Mouse (Mus musculus) liver, embryonic 16.5 days (tissue): ENCODE data around the gene Fam228b. TPM values are rescaled to one million over a fixed set of nuclear protein-coding genes. Genes with fewer than 3 reads are reported as not detected.

Experiments used
- ATAC-seq: fragments of 200-750 bp; cut with Nextera tagmentation; 2 replicates; pipeline ENCODE4 v1.8.0; 2017; ENCODE audit warnings: low read depth, mild to moderate bottlenecking, moderate number of reproducible peaks, moderate library complexity
- H3K27ac ChIP-seq: fragments of 300-500 bp; sonication (generic); 2 replicates; pipeline ENCODE4 v1.5.1; 2014; ENCODE audit warnings: mild to moderate bottlenecking, low read length
- H3K27me3 ChIP-seq: fragments of 300-500 bp; sonication (generic); 2 replicates; pipeline ENCODE4 v1.6.1; 2014; ENCODE audit warnings: low read depth, low read length, mixed read lengths; ENCODE audit not compliant: control insufficient read depth, insufficient read depth
- H3K36me3 ChIP-seq: fragments of 300-500 bp; sonication (generic); 2 replicates; pipeline ENCODE4 v1.6.1; 2014; ENCODE audit warnings: mild to moderate bottlenecking; ENCODE audit not compliant: control insufficient read depth, insufficient read depth
- H3K4me1 ChIP-seq: fragments of 300-500 bp; sonication (generic); 2 replicates; pipeline ENCODE4 v1.6.1; 2014; ENCODE audit warnings: low read depth, low read length, mixed read lengths; ENCODE audit not compliant: control insufficient read depth
- H3K4me2 ChIP-seq: fragments of 300-500 bp; sonication (generic); 2 replicates; pipeline ENCODE4 v1.6.1; 2014; ENCODE audit warnings: low read depth, low read length, mixed read lengths
- H3K4me3 ChIP-seq: fragments of 300-500 bp; sonication (generic); 2 replicates; pipeline ENCODE4 v1.5.1; 2014; ENCODE audit warnings: low read depth, mild to moderate bottlenecking, low read length
- H3K9ac ChIP-seq: fragments of 300-500 bp; sonication (generic); 2 replicates; pipeline ENCODE4 v1.6.1; 2014; ENCODE audit warnings: low read depth, low read length
- H3K9me3 ChIP-seq: fragments of 300-500 bp; sonication (generic); replicated peaks from 2 replicates; pipeline ENCODE4 v1.6.1; 2016; ENCODE audit warnings: low read length; ENCODE audit not compliant: control insufficient read depth
- WGBS: fragments of 180-500 bp; shearing (Covaris S2); extraction: QIAGEN DNeasy Blood & Tissue Kit; methylation state at CpG from one replicate; pipeline ENCODE4 v1.1.7; 2014; ENCODE audit not compliant: insufficient replicate concordance; 5-methylcytosine and 5-hydroxymethylcytosine counted together
- polyA plus RNA-seq: library from polyadenylated mRNA; unstranded; fragments of >200 nt; fragmentation: Nextera tagmentation; extraction: Ambion mirVana; gene quantifications from 2 replicates; pipeline ENCODE4 v1.2.1, GENCODE M21; 2015

The Fam228b gene
- polyA plus RNA-seq, 1 experiment from 2014 or later: 0.42 TPM

GRCm38 (mm10) chr12:4729165-4729564 lies 39.9 kb downstream of the Fam228b start:
- Histone ChIP-seq H3K4me1 (no peaks in the 10 kb centered on the region), H3K27ac (no peak overlapping the region), H3K36me3 (no peaks in the 10 kb centered on the region), H3K27me3 (no peaks in the 10 kb centered on the region), H3K9ac (no peak overlapping the region), H3K9me3 (no peaks in the 10 kb centered on the region), H3K4me2 (no peak overlapping the region), H3K4me3 (no peak overlapping the region)
- no peak for ATAC-seq
- 83% methylated on average over 3 of the region's 3 CpGs for WGBS

GRCm38 (mm10) chr12:4719762-4720754 lies 49.0 kb downstream of the Fam228b start:
- peak overlapping the region; percentile 25; the same call in 1 of the 2 replicates for H3K4me3 ChIP-seq
- H3K9me3 ChIP-seq: no peaks in the 10 kb centered on the region
- WGBS: 49% methylated on average over 17 of the region's 17 CpGs
- peak; percentile 69 for ATAC-seq
- H3K36me3 ChIP-seq: no peaks in the 10 kb centered on the region
- peak overlapping the region; percentile 43; the same call in 1 of the 2 replicates for H3K27ac ChIP-seq
- peak overlapping the region; percentile 46 for H3K4me2 ChIP-seq
- no peaks in the 10 kb centered on the region for H3K27me3 ChIP-seq
- no peak overlapping the region for H3K9ac ChIP-seq
- H3K4me1 ChIP-seq: peaks cover 41% of the 10 kb centered on the region

GRCm38 (mm10) chr12:4719066-4719761 lies 49.9 kb downstream of the Fam228b start:
- 26% methylated on average over 13 of the region's 13 CpGs for WGBS
- no peaks in the 10 kb centered on the region for H3K9me3 ChIP-seq
- no peaks in the 10 kb centered on the region for H3K27me3 ChIP-seq
- H3K4me3 ChIP-seq: peak overlapping the region; percentile 25; the same call in 1 of the 2 replicates
- H3K9ac ChIP-seq: no peak overlapping the region
- H3K36me3 ChIP-seq: no peaks in the 10 kb centered on the region
- H3K27ac ChIP-seq: peak overlapping the region; percentile 43; the same call in 1 of the 2 replicates
- peaks cover 43% of the 10 kb centered on the region for H3K4me1 ChIP-seq
- peak overlapping the region; percentile 46 for H3K4me2 ChIP-seq
- ATAC-seq: peak; percentile 8; the same call in 1 of the 2 replicates

- Histone ChIP-seq H3K27me3 (no peaks in the 10 kb centered on the region), H3K4me3 (no peak overlapping the region), H3K27ac (no peak overlapping the region), H3K4me1 (peaks cover 43% of the 10 kb centered on the region), H3K9ac (no peak overlapping the region), H3K4me2 (peak overlapping the region; percentile 18), H3K36me3 (no peaks in the 10 kb centered on the region), H3K9me3 (no peaks in the 10 kb centered on the region)
- 2% methylated on average over 7 of the region's 7 CpGs for WGBS
- ATAC-seq: peak; percentile 88
Measured at GRCm38 (mm10) chr12:4717417-4717816, 51.6 kb downstream of the Fam228b start.

GRCm38 (mm10) chr12:4715606-4716005 lies 53.5 kb downstream of the Fam228b start:
- Histone ChIP-seq H3K4me2 (no peak overlapping the region), H3K36me3 (peaks cover 3% of the 10 kb centered on the region; the same call in 1 of the 2 replicates), H3K27me3 (no peaks in the 10 kb centered on the region), H3K4me1 (peaks cover 43% of the 10 kb centered on the region), H3K27ac (no peak overlapping the region), H3K9ac (no peak overlapping the region), H3K9me3 (no peaks in the 10 kb centered on the region), H3K4me3 (no peak overlapping the region)
- 29% methylated on average over 10 of the region's 10 CpGs for WGBS
- peak; percentile 53 for ATAC-seq

- no peak overlapping the region for H3K4me2 ChIP-seq
- no peak overlapping the region for H3K27ac ChIP-seq
- H3K27me3 ChIP-seq: no peaks in the 10 kb centered on the region
- ATAC-seq: no peak
- H3K4me1 ChIP-seq: peaks cover 26% of the 10 kb centered on the region
- H3K9me3 ChIP-seq: no peaks in the 10 kb centered on the region
- no peak overlapping the region for H3K4me3 ChIP-seq
- H3K9ac ChIP-seq: no peak overlapping the region
- WGBS: 76% methylated on average over 4 of the region's 4 CpGs
- H3K36me3 ChIP-seq: peaks cover 5% of the 10 kb centered on the region; the same call in 1 of the 2 replicates
Measured at GRCm38 (mm10) chr12:4713361-4713760, 55.7 kb downstream of the Fam228b start.

GRCm38 (mm10) chr12:4709926-4710325 lies 59.1 kb downstream of the Fam228b start:
- Histone ChIP-seq H3K9ac (no peak overlapping the region), H3K9me3 (no peaks in the 10 kb centered on the region), H3K4me3 (no peak overlapping the region), H3K27me3 (no peaks in the 10 kb centered on the region), H3K4me2 (no peak overlapping the region), H3K36me3 (peaks cover 13% of the 10 kb centered on the region), H3K4me1 (no peaks in the 10 kb centered on the region), H3K27ac (no peak overlapping the region)
- 76% methylated on average over 7 of the region's 7 CpGs for WGBS
- ATAC-seq: no peak

- no peak overlapping the region for H3K4me2 ChIP-seq
- H3K27me3 ChIP-seq: no peaks in the 10 kb centered on the region
- no peak overlapping the region for H3K4me3 ChIP-seq
- ATAC-seq: no peak
- H3K4me1 ChIP-seq: no peaks in the 10 kb centered on the region
- H3K9me3 ChIP-seq: no peaks in the 10 kb centered on the region
- no peak overlapping the region for H3K27ac ChIP-seq
- H3K9ac ChIP-seq: no peak overlapping the region
- 62% methylated on average over 8 of the region's 8 CpGs for WGBS
- H3K36me3 ChIP-seq: peaks cover 13% of the 10 kb centered on the region
Measured at GRCm38 (mm10) chr12:4708881-4709604, 60.0 kb downstream of the Fam228b start.
